Mouse (Mus musculus): ENCODE data around the gene Myocos.
"Not testable (repeated sequence)": the region's sequence is repeated elsewhere in the genome, so short reads cannot be mapped to it uniquely, and the experiment has no call there.

Myocos gene

GRCm38 (mm10) chr1:162658119-162658518 lies at the start of gene Myocos:
Gene Myocos (minus strand): TSS chr1:162658219.
- no peak for DNase-seq

DNA sequence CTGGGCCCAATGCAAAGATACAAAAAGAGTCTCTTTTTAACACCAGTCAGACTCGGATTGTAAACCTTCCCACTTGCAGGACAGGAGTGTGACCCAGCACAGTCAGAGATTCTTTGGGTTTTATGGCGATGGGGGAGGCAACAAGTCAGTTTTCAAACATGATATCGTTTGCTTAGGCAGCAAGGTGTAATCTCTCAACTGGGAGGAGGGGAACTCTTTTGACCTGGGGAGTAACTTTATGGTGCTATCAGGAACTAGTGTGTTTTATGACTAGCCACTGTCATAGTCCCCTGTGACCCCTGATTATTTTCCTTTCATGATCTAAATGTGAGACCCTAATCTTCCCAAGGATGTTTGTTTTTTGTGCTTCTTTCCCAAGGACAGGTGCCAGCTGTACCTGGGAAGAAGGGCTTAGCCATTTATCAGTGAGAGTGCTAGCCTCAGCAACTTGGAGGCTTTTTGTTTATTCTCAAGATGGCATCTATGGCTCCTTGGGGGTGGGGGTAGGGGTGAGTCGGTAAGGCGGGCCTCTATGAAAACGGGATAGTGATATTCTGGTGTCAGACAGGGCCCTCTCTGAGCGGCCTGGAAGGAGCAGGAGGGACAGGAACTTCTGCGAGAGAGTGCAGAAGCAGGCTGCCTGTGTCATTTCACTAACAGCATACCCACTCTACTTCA lies 42.5 kb upstream of the Myocos start:
- no peak for DNase-seq

DNA sequence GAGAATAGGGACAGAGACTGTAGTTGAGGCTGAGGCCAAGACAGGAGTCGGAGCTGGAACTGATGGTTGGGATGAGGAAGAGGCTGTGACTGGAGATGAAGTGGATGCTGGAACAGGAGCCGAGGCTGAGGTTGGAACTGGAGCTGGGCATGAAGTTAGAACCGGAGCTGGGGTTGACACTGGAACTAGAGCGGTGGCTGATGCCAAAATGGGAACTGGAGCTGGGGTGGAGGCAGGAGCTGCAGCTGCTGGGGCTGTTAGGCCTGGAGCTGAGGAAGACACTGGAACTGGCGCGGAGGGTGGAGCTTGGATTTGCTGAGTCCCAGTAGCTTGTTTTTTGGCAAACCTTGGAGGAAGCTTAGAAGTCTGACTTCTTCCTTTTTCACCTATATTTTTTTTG lies 39.8 kb upstream of the Myocos start:
- DNase-seq: no peak

- DNase-seq: no peak
Observed at GRCm38 (mm10) chr1:162693721-162694120, 35.7 kb upstream of the Myocos start.

GRCm38 (mm10) chr1:162665486-162666174 lies 7.6 kb upstream of the Myocos start:
- no peak for DNase-seq

GRCm38 (mm10) chr1:162664826-162665475 lies 6.9 kb upstream of the Myocos start:
- peak; percentile 62 for DNase-seq

- no peak for DNase-seq
Observed at GRCm38 (mm10) chr1:162660276-162660860, 2.3 kb upstream of the Myocos start.

GRCm38 (mm10) chr1:162648416-162648815 lies 9.6 kb downstream of the Myocos start:
- no peak for DNase-seq

GRCm38 (mm10) chr1:162646083-162646686 lies 11.8 kb downstream of the Myocos start:
- DNase-seq: no peak

- peak; percentile 83 for DNase-seq
Observed at GRCm38 (mm10) chr1:162643752-162644151, 14.3 kb downstream of the Myocos start.

DNA sequence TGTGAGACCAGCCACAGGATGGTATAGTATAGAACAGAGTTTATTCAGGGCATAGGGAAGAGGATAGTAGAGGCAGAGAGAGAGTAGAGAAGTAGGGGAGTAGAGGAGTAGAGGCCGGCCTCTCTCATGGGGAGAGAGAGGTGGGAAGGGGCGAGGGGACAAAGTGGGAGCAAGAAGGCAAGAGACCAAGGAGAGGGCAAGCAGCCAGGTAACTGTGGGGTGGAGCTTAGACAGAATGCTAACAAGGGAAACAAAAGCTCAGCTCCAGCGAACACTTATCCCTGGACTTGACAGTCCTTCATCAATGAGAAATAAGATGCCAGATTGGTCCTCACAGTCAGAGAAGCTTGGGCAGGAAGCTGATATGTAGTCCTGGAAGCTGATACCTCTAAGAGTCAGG lies 15.4 kb downstream of the Myocos start:
- DNase-seq: no peak

DNA sequence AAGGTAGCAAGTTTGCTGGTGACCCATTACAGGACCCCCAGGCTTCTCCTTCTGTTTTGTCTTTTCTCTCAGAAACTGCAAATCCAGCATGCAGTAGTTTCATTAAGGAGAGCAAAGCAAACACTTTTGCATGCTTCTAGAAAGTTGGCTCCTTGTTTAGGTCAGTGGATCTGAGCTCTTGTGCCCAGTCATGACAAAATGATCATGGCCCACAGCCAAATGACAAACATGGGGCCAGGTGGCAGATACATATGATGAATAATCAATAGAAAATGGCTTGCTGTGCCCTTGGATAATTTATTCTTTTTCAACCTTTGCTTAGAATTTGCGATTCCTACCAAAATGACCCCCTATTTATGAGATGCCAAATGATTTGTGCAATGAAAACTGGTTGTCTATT lies 18.2 kb downstream of the Myocos start:
- DNase-seq: no peak

DNA sequence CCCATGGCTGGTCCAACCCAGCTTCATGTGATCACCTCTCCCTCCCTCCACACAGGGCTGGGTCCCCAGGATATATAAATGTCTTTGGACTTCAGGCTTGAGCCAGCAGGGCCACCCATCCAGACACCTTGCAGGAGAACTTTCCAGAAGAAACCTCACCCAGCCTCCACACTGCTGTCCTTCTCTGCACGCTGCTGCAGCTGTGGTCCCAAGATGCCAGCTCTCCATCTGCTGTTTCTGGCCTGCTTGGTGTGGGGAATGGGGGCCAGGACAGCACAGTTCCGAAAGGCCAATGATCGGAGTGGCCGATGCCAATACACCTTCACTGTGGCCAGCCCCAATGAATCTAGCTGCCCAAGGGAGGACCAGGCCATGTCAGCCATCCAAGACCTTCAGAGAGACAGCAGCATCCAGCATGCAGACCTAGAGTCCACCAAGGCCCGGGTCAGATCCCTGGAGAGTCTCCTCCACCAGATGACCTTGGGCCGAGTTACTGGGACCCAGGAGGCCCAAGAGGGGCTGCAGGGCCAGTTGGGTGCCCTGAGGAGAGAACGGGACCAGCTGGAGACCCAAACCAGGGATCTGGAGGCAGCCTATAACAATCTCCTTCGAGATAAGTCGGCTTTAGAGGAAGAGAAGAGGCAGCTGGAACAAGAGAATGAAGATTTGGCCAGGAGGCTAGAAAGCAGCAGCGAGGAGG lies 18.8 kb downstream of the Myocos start, which contains the start of gene Myoc:
Myoc (plus strand) TSS at position 105 of the 700 bp plus-strand sequence.
- no peak for DNase-seq

GRCm38 (mm10) chr1:162638535-162638934 lies 19.5 kb downstream of the Myocos start:
- DNase-seq: no peak

DNA sequence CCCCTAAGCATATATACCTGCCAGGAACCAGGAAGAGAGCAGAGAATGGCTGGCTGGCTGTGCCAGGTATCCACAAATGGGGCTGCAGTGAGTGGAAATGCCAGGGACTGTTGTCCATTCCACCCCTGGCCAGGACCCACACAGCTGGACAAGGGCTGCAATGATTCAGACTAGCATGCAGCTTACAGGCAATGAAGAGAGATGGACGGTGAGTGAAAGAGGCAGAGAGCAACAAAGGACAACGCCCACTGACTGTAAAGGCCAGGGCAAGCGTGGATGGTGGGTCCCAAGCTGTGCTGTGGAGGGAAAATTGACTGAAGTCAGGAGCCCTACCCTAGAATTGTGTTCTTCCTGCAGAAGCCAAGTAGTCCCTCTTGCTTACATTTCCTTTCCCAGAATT lies 21.5 kb downstream of the Myocos start:
- no peak for DNase-seq

DNA sequence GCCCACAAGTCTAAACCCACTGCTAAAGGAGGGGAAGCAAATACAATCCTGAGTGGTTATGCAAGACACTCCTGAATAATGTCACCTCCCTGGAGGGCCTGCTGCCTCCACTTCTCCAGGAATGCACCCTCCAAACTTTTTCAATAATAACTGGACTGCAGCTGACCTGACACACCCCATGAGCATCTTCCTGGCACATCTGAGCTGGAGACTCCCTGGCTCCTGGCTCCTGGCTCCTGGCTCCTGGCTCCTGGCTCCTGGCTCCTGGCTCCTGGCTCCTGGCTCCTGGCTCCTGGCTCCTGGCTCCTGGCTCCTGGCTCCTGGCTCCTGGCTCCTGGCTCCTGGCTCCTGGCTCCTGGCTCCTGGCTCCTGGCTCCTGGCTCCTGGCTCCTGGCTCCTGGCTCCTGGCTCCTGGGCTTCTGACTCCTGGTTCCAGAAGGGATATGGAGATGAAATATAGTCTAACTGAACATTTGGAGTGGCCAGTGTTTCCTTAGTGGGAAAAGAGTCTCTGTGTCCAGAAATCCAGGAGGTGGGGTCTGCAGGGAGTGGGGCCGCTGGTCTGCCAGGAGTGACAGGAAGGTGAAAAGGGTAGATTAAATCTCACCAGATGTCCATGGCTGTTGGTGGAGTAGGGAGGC lies 22.6 kb downstream of the Myocos start:
- not testable (repeated sequence) for DNase-seq

- DNase-seq: not testable (repeated sequence)
Observed at GRCm38 (mm10) chr1:162628326-162628725, 29.7 kb downstream of the Myocos start.

DNA sequence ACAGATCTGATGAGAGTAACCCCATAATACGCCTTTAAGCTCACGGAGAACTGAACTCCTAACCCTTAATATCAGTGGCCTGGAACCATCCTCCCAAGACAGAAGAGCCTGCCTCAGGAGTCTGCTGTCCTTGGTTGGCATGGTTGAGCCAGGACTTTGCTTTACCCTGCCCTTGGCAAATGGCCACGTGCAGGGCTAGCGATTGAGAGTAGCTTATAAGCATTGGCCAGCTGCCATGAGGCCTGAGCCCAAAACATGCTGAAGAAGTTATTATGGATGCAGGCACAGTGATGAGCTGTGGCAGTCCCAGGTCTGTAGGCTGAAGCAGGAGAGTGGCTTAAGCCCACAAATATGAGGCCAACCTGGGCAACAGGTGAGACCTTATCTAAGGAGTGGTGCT lies 30.2 kb downstream of the Myocos start:
- DNase-seq: not testable (repeated sequence)

DNA sequence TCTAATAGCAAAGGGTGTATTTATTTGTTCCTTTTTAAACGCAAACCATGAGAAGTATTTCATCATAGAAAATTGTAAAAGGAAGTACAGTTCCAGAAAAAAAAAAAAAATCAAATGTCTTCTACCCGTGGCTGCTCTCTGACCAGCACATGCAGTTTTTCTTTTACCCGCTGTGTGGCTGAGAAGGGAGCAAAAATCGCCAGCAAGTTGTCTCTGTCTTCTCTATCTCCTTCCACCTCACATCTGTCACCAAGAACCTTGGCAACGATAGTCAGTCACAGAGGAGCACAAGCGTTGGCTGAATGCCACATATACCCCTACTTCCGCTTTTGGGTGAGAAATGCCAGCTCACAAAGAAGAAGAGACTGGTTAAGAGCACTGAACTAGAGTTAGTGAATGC lies 32.8 kb downstream of the Myocos start:
- no peak for DNase-seq

- DNase-seq: no peak
Observed at GRCm38 (mm10) chr1:162623895-162624294, 34.1 kb downstream of the Myocos start.

- no peak for DNase-seq
Observed at GRCm38 (mm10) chr1:162620487-162620886, 37.5 kb downstream of the Myocos start.

DNA sequence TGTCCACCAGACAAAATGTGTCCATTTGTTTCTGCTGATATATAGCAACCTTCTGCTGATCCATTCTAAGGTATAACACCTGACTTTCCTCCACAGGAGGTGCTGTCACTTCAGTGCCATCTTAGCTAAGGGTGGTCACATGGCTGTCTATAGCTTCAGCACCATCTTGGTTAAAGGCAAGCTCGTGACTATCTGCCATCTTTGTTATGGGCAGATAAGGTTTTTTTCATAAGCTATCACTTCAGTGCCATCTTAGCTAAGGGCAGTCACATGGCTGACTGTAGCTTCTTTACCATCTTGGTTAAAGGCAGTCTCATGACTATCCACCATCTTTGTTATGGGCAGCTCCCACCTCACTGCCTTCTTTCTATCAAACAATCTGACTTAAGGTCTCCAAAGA lies 42.5 kb downstream of the Myocos start:
- peak; percentile 42 for DNase-seq
